Mouse (Mus musculus): ENCODE measurements around the gene Psma6.
A peak's percentile ranks its signal among the peaks of the same experiment; 100 is the strongest.
"Not testable (repeated sequence)": the region's sequence is repeated elsewhere in the genome, so short reads cannot be mapped to it uniquely, and the experiment has no call there.

The Psma6 gene

GRCm38 (mm10) chr12:55384023-55384749 lies at the start of gene Psma6:
Gene Psma6, plus strand, starts transcription at chr12:55384222.
- DNase-seq (ENCODE audit: low spot score in 2 of 2), result no peak

DNA sequence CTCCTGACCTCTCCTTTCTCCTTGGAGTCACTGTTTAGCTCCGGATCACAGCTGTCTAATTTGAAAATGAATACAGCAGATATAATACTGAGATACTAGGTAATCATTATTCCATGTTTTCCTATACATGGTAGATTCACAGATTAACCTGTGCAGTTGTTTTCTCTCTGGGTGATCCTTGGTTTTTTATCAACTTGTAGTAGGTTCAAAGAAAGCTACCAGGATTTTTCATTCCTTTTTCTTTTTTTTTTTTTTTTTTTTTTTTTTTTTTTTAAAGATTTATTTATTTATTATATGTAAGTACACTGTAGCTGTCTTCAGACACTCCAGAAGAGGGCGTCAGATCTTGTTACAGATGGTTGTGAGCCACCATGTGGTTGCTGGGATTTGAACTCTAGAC lies 45.5 kb upstream of the Psma6 start:
- DNase-seq (ENCODE audit: low spot score in 2 of 2), result not testable (repeated sequence)

GRCm38 (mm10) chr12:55343045-55343444 lies 41.0 kb upstream of the Psma6 start:
- not testable (repeated sequence) for DNase-seq (ENCODE audit: low spot score in 2 of 2)

GRCm38 (mm10) chr12:55343998-55344397 lies 40.0 kb upstream of the Psma6 start:
- no peak for DNase-seq (ENCODE audit: low spot score in 2 of 2)

DNA sequence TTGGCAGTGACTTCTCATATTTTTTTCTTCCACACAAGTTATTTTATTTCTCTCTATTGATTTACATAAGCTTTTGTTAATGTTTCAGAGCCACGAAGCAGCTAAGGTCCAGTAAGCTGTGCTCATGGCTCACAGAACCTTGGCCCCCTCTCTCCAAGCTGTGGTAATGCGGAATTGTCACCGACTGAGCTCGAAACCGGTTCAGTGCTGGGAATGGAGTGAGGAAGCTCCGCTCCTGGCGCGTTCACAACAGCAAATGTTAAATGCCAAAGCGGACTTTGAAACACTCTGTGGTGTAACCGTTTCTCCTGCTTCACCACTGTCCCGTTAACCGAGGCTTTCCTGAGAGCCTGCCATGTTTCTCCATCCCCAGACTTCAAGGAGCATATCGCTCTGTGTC lies 39.4 kb upstream of the Psma6 start:
- DNase-seq (ENCODE audit: low spot score in 2 of 2), result no peak

- DNase-seq (ENCODE audit: low spot score in 2 of 2), result no peak
These were observed 30.6 kb upstream of the Psma6 start for GRCm38 (mm10) chr12:55353423-55353822.

GRCm38 (mm10) chr12:55354904-55355303 lies 29.1 kb upstream of the Psma6 start:
- peak; percentile 19 to 39 for DNase-seq (ENCODE audit: low spot score in 2 of 2)

DNA sequence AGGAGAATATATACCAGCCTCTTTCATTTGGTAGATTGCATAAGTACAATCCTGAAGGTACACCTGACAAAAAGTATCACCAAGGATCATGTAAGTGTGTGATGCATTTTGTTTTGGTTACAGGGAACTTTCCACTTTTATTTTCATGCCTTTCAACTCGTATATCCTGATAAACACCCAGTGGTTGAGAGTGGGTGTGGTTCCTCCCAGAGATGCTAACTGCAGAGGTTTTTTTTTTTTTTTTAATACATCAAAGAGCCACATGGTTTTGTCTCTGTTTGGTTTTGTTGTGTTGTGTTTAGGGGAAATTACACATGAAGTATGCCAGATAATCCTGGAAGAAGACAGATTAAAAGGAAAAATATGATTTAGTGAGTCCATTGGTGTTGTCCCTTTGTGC lies 26.7 kb upstream of the Psma6 start:
- DNase-seq (ENCODE audit: low spot score in 2 of 2), result no peak

DNA sequence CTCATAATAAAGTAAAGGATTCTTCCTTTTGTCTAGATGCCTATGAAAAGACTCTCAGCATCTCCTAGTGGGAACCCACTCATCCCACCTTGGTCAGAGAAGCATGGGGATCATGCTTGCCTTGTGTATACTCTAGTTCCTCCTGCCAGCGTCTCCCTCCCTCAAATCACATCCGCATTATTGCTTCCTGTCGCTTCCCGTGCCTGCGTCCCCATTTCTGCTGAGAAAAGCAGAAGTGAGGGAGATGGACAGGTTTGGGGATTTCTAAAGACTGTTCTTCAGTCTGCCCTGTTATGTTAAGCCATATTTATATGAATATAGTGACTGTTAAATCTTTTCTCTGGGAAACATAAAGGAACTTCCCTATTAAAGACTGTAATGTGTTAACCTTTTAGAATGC lies 23.1 kb upstream of the Psma6 start:
- no peak for DNase-seq (ENCODE audit: low spot score in 2 of 2)

DNA sequence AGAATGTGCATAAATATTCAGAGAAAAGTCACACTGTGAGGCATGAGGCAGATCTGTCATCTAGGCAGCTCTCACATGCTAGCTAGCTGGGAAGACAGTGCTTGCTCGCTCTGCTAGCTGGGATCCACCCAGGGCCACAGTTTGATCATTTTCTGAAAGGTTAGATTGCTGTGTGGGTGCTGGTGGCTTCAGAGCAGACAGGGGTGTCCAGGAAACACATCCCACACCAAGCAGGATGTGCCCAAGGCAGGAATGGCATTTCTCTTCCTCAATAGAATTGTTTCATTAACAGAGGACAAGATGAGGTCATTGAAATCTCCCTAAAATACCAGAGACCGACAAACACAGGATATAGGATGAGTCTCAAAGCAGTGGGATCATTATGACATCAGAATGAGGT lies 18.9 kb upstream of the Psma6 start:
- DNase-seq (ENCODE audit: low spot score in 2 of 2), result no peak

DNA sequence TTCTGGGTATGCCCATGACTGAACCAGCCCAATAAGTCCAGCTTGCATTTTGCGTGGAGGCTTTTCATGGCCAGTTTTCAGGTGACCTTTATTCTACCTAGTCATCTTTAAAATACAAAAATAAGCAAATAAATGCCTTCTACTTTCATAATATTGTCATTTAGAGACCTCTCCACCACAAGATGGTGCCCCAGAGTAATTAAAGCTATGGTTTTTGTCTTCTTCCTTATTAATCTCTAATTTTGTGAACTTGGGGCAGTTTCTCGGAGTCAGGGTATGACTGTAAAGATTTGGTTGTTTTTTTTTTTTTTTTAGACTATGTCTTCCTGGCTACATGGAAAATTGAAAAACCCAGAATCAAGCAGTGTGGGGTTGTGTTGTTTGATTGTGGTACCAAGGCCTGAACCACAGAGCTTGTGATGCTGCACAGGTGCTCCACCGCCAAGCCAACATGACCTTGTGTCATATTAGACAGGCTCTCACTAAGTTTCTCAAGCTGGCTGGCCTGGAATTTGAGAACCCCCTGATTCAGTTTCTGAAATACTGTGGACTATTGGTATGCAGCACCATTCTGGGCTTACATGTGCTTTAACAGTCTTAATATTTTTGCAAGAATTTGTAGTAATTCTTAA lies 11.5 kb upstream of the Psma6 start:
- DNase-seq (ENCODE audit: low spot score in 2 of 2), result no peak

DNA sequence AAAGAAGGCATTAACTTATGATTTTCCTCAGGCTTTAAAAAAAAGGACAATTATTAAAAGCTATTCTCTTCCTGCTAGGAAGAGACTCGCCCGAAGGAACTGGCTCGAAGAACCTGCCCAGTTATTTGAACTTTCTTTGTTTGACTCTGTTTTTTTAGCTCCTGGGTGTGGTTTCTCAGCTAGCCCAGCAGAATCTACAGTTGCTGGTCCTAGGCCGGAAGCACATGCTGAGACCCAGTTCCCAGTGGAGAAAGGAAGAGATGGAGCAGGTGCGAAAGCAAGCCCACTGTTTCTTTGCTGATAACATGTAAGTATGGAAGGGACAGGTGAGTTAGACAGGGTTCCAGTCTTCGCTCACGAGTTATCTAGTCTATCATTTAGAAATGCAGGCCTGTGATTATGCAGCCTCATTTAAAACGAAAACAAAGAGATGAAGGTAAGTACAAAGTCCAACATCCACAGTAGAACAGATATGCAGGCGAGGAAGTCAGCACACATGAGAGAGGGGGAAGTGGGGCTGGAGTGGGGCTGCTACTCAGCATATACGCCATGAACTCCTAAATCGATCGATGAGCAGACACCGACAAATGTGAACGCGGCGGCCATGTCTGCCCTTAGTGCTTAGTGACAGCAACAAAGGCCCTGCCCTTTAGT lies 6.9 kb upstream of the Psma6 start:
- no peak for DNase-seq (ENCODE audit: low spot score in 2 of 2)

- no peak for DNase-seq (ENCODE audit: low spot score in 2 of 2)
These were observed 6.4 kb upstream of the Psma6 start for GRCm38 (mm10) chr12:55377610-55377980.

DNA sequence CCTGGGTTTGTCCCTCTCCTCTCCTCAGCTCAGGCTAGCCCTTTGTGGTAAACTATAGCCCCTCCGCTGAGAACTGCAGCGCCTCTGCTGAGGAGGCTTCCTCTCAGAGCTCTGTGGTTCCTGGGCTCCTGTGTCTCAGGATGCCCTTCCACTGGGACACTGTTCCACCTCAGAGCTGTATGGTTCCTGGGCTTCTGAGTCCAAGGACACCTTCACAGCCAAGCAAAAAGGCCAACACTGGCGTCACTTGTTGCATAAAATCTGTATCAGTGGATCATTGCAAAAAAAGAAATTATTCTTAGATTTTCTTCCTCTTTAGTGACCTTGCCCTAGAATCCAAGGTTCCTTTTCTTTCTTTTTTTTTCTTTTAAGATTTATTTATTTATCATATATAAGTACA lies 804 bp downstream of the Psma6 start:
- no peak for DNase-seq (ENCODE audit: low spot score in 2 of 2)

GRCm38 (mm10) chr12:55385931-55386330 lies 1.9 kb downstream of the Psma6 start:
- no peak for DNase-seq (ENCODE audit: low spot score in 2 of 2)

- no peak for DNase-seq (ENCODE audit: low spot score in 2 of 2)
These were observed 2.4 kb downstream of the Psma6 start for GRCm38 (mm10) chr12:55386456-55386855.

- DNase-seq (ENCODE audit: low spot score in 2 of 2), result no peak
These were observed 3.2 kb downstream of the Psma6 start for GRCm38 (mm10) chr12:55387083-55387787.

DNA sequence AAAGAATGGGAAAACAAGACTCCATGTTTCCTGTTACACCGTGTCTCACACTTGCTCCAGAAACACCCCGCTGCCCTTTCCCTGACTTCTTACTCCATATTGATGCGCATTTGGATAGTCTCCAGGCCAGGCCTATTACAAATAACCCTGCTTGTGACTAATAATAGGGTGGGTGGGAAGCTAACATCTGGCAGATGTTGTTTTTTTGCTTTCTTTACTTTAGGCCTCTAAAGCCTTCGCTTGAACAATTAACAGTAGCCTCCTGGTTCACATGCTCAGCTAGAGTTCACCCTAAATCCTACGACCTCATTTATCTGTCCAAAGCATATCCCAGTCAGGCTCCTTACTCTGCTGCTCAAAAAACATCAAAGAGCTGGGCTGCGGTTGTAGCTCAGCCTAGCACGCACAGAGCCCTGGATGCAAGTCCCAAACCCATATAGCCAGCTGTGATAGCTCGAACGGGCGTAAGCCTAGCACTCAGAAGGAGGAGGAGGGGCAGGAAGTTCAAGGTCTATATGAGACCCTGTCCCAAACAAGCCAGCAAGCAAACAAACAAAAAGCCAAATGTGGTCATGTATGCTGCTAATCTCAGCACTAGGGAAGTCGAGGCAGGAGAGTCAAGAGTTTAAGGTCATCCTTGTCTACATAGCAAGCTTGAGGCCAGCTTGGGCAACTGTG lies 3.9 kb downstream of the Psma6 start:
- DNase-seq (ENCODE audit: low spot score in 2 of 2), result no peak

DNA sequence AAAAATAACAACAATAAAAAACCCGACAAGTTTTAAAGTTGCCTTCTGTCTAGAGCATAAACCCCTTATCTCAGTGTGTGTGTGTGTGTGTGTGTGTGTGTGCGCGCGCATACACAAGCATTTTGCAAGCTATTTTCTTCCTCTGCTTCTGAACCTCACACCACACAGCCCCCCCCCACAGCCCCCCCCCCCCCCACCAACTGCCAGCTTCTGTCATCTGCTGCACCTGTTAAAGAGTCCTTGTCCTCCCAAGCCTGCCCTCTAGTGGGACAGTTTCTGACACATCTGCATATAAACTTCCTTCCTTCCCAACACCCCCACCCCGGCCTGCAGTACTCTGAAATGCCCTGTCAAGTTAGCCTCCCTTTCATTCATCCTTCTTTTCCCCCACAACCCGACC lies 4.5 kb downstream of the Psma6 start:
- peak; percentile 36 to 75 for DNase-seq (ENCODE audit: low spot score in 2 of 2)

DNA sequence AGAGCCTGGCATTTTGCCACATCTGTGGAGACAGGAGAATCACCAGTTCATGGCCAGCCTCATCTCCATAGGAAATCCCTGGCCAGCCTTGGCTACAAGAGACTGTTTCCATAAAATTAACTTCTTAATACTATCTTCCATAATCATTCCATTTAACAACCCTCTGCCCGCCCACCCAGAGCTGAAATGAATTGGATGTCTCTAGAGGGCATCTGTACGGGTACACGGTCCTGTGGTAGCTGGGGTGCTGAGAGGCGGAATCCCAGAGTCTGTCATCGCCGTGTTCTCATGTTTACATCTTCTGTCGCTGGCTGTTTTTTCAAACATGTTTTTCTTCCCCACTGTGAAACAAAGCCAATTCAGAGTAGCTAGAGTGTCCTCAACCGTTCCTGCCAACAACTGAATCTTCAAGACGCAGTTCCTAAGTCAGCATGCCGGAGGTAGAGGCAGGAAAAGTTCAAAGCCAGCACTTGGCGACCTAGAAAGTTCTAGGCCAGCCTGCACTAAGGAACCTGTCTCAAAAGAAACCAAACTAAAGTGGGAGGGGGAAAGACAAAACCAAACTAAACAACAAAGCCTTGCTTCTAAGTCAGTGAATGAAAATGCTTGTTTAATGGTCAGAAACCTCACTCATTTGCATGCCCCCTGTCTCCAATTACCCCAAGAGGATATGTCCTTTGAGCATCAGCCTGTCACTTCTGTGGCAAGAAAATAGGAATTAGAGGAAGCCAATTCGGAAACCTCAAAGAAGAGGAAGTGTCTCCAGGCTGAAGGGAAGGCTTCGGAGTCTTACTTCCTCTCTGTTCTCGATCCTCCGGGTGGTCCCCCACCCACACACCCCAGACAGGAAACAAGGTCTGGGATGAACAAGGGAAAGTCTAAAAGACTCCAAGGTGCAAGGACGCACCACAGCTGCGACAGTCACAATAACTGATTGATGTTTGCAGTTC lies 5.4 kb downstream of the Psma6 start:
- peak in 1 of 2 experiments; percentile 41 for DNase-seq (ENCODE audit: low spot score in 2 of 2)

DNA sequence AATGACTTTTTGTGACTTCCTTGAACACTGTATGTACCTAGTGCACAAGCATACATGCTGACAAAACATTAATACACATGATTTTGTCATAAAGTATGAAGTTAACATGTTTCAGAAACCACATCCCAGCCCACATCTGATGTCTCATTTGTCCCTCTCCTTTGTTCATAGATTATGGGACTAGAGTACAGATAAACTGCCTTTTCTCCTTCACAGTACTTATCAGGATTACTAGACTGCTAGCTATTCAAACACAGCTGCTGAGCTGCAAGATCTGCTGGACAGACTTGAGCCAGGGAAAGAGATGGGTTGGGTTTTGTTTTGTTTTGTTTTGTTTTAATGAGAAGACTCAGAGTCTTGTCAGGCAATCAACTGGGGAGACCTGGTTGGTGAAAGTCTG lies 8.1 kb downstream of the Psma6 start:
- DNase-seq (ENCODE audit: low spot score in 2 of 2), result no peak

Measured in natural killer cell, adult 2 months (primary cell).